Mouse (Mus musculus): ENCODE results near the gene E030018B13Rik.
A peak's percentile ranks its signal among the peaks of the same experiment; 100 is the strongest.

The E030018B13Rik gene

GRCm38 (mm10) chr7:63938066-63938913, 21.6 kb downstream of the E030018B13Rik start:
- no peak for DNase-seq (ENCODE audit: low spot score)

- DNase-seq (ENCODE audit: low spot score): peak; percentile 100
Measured at GRCm38 (mm10) chr7:63938914-63939396, 22.3 kb downstream of the E030018B13Rik start, which contains the start of gene Klf13. TSS of gene Klf13 (minus strand) at chr7:63938915.

- peak; percentile 91 for DNase-seq (ENCODE audit: low spot score)
Measured at GRCm38 (mm10) chr7:63939397-63939951, 22.8 kb downstream of the E030018B13Rik start.

GRCm38 (mm10) chr7:63940321-63940720, 23.7 kb downstream of the E030018B13Rik start:
- DNase-seq (ENCODE audit: low spot score): no peak

- no peak for DNase-seq (ENCODE audit: low spot score)
Measured at GRCm38 (mm10) chr7:63941050-63941449, 24.4 kb downstream of the E030018B13Rik start.

- DNase-seq (ENCODE audit: low spot score): no peak
Measured at GRCm38 (mm10) chr7:63941501-63941900, 24.8 kb downstream of the E030018B13Rik start.

- DNase-seq (ENCODE audit: low spot score): no peak
Measured at GRCm38 (mm10) chr7:63943946-63944345, 27.3 kb downstream of the E030018B13Rik start.

- DNase-seq (ENCODE audit: low spot score): no peak
Measured at GRCm38 (mm10) chr7:63947514-63948487, 31.1 kb downstream of the E030018B13Rik start.

- no peak for DNase-seq (ENCODE audit: low spot score)
Measured at GRCm38 (mm10) chr7:63949176-63949575, 32.5 kb downstream of the E030018B13Rik start.

GRCm38 (mm10) chr7:63950931-63951607, 34.4 kb downstream of the E030018B13Rik start:
- no peak for DNase-seq (ENCODE audit: low spot score)

- no peak for DNase-seq (ENCODE audit: low spot score)
Measured at GRCm38 (mm10) chr7:63952077-63952898, 35.6 kb downstream of the E030018B13Rik start.

GRCm38 (mm10) chr7:63955440-63955839, 38.8 kb downstream of the E030018B13Rik start:
- no peak for DNase-seq (ENCODE audit: low spot score)

GRCm38 (mm10) chr7:63956138-63956823, 39.6 kb downstream of the E030018B13Rik start:
- DNase-seq (ENCODE audit: low spot score): no peak

- no peak for DNase-seq (ENCODE audit: low spot score)
Measured at GRCm38 (mm10) chr7:63956981-63957713, 40.5 kb downstream of the E030018B13Rik start.

- DNase-seq (ENCODE audit: low spot score): no peak
Measured at GRCm38 (mm10) chr7:63957872-63958640, 41.4 kb downstream of the E030018B13Rik start.

- no peak for DNase-seq (ENCODE audit: low spot score)
Measured at GRCm38 (mm10) chr7:63963632-63964031, 47.0 kb downstream of the E030018B13Rik start.

GRCm38 (mm10) chr7:63964121-63964520, 47.5 kb downstream of the E030018B13Rik start:
- DNase-seq (ENCODE audit: low spot score): no peak

GRCm38 (mm10) chr7:63965135-63965534, 48.5 kb downstream of the E030018B13Rik start:
- DNase-seq (ENCODE audit: low spot score): no peak
